Mouse (Mus musculus): ENCODE data around the gene Pagr1a. TPM values are rescaled to one million over a fixed set of nuclear protein-coding genes. Genes with fewer than 3 reads are reported as not detected.

Pagr1a gene
- polyA plus RNA-seq, 1 experiment from 2014 or later, result 59.7 TPM

GRCm38 (mm10) chr7:127026161-127026600 lies 9.0 kb upstream of the Pagr1a start:
- WGBS, result under 1% methylated on average over 39 of the region's 48 CpGs
- Histone ChIP-seq H3K27me3 (no peaks in the 10 kb centered on the region), H3K36me3 (peaks cover 38% of the 10 kb centered on the region), H3K9ac (peak overlapping the region; percentile 99), H3K4me2 (peak overlapping the region; percentile 94), H3K4me1 (replicated peaks) (peaks cover 47% of the 10 kb centered on the region), H3K9me3 (replicated peaks) (no peaks in the 10 kb centered on the region), H3K4me3 (peak overlapping the region; percentile 93), H3K27ac (peak overlapping the region; percentile 99)
- ATAC-seq (replicated peaks; ENCODE audit: insufficient number of reproducible peaks, insufficient read depth, low FRiP score, low read depth), result peak; percentile 14

- H3K4me2 ChIP-seq, result peak overlapping the region; percentile 94
- H3K9me3 ChIP-seq (replicated peaks), result no peaks in the 10 kb centered on the region
- ATAC-seq (replicated peaks; ENCODE audit: insufficient number of reproducible peaks, insufficient read depth, low FRiP score, low read depth), result no peak
- peaks cover 35% of the 10 kb centered on the region for H3K36me3 ChIP-seq
- under 1% methylated on average over 44 of the region's 65 CpGs for WGBS
- peak overlapping the region; percentile 99 for H3K9ac ChIP-seq
- peak overlapping the region; percentile 99 for H3K27ac ChIP-seq
- peak overlapping the region; percentile 93 for H3K4me3 ChIP-seq
- peaks cover 53% of the 10 kb centered on the region for H3K4me1 ChIP-seq (replicated peaks)
- H3K27me3 ChIP-seq, result no peaks in the 10 kb centered on the region
These were observed 8.5 kb upstream of the Pagr1a start for GRCm38 (mm10) chr7:127025556-127026160.

GRCm38 (mm10) chr7:127024755-127025555 lies 7.8 kb upstream of the Pagr1a start:
- Histone ChIP-seq H3K9ac (peak overlapping the region; percentile 99), H3K4me1 (replicated peaks) (peaks cover 60% of the 10 kb centered on the region), H3K36me3 (peaks cover 29% of the 10 kb centered on the region), H3K27me3 (no peaks in the 10 kb centered on the region), H3K4me2 (peak overlapping the region; percentile 94), H3K9me3 (replicated peaks) (no peaks in the 10 kb centered on the region), H3K27ac (peak overlapping the region; percentile 99), H3K4me3 (peak overlapping the region; percentile 93)
- ATAC-seq (replicated peaks; ENCODE audit: insufficient number of reproducible peaks, insufficient read depth, low FRiP score, low read depth), result peak; percentile 7; the same call in 1 of the 2 replicates
- WGBS, result 1% methylated on average over 30 of the region's 30 CpGs

DNA sequence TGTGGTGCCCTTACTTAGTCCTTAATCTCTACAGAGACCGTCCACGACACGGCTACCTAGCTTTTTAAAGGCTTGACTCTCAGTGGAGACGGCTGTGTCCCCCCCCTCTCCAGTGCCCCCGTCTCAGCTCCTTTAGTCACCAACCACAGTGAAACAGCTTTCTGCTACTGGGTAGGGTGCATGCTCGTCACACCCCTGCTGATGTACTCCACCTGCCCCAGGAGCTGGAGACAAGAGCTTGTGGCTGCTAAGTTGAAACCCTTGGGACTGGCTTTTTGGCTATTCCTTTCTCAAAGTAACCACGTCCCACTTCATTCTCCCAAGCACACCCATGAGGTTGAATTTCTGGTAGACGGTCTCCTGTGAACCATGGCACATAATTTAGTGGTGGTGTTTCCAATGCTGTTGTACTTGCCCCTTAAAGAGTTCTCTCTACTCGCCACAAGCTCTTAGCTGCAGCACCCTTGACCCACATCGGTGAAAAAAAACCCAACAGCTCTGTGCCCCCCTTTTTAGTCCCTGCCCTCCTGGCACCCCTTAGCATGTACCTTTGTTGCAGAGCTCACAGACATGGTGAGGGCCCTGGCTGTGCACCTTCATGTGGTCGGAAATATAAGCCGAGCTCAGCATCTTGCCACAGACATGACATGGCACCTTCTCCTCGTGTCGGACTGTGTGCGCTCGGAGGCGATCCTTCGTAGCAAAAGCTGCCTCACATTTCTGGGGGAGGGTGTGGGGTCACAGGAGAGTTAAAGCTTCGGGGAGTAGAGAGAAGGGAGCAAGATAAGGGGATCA lies 6.9 kb upstream of the Pagr1a start:
- ATAC-seq (replicated peaks; ENCODE audit: insufficient number of reproducible peaks, insufficient read depth, low FRiP score, low read depth), result no peak
- Histone ChIP-seq H3K4me2 (peak overlapping the region; percentile 94), H3K27ac (peak overlapping the region; percentile 99), H3K36me3 (peaks cover 24% of the 10 kb centered on the region), H3K9me3 (replicated peaks) (no peaks in the 10 kb centered on the region), H3K4me1 (replicated peaks) (peaks cover 67% of the 10 kb centered on the region), H3K9ac (peak overlapping the region; percentile 99), H3K27me3 (no peaks in the 10 kb centered on the region), H3K4me3 (peak overlapping the region; percentile 93)
- 19% methylated on average over 19 of the region's 19 CpGs for WGBS

DNA sequence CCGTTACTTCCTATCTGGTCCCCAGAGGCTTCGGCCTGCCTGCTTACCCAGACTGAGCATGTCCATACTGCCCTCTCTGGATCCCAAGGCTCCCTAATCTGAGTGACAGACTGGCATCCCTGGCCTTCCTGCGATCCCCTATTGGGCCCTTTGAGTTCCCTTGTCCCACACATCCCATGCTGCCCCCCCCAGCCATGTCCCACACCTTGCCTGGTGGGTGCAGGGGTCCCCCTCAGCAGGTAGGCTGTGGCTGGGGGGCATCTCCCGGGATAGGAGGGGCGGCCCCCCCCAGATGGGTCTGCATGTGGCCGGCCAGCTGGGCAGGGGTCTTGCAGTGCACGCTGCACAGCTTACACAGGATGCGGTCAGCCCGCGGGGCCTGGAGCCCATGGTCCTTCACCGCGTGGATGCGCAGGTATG lies 6.1 kb upstream of the Pagr1a start:
- H3K27ac ChIP-seq, result peak overlapping the region; percentile 48; the same call in 1 of the 2 replicates
- H3K4me1 ChIP-seq (replicated peaks), result peaks cover 67% of the 10 kb centered on the region
- peaks cover 20% of the 10 kb centered on the region for H3K36me3 ChIP-seq
- H3K4me3 ChIP-seq, result peak overlapping the region; percentile 93
- peak overlapping the region; percentile 99 for H3K9ac ChIP-seq
- no peaks in the 10 kb centered on the region for H3K9me3 ChIP-seq (replicated peaks)
- no peaks in the 10 kb centered on the region for H3K27me3 ChIP-seq
- no peak for ATAC-seq (replicated peaks; ENCODE audit: insufficient number of reproducible peaks, insufficient read depth, low FRiP score, low read depth)
- H3K4me2 ChIP-seq, result peak overlapping the region; percentile 94
- WGBS, result 75% methylated on average over 13 of the region's 13 CpGs

- Histone ChIP-seq H3K4me2 (peak overlapping the region; percentile 94), H3K9me3 (replicated peaks) (no peaks in the 10 kb centered on the region), H3K9ac (peak overlapping the region; percentile 99; the same call in 1 of the 2 replicates), H3K27me3 (no peaks in the 10 kb centered on the region), H3K27ac (peak overlapping the region; percentile 48; the same call in 1 of the 2 replicates), H3K36me3 (peaks cover 20% of the 10 kb centered on the region), H3K4me1 (replicated peaks) (peaks cover 64% of the 10 kb centered on the region), H3K4me3 (peak overlapping the region; percentile 93)
- 84% methylated on average over 7 of the region's 7 CpGs for WGBS
- no peak for ATAC-seq (replicated peaks; ENCODE audit: insufficient number of reproducible peaks, insufficient read depth, low FRiP score, low read depth)
These were observed 5.5 kb upstream of the Pagr1a start for GRCm38 (mm10) chr7:127022528-127023271.

- H3K4me1 ChIP-seq (replicated peaks), result peaks cover 66% of the 10 kb centered on the region
- peaks cover 20% of the 10 kb centered on the region for H3K36me3 ChIP-seq
- no peaks in the 10 kb centered on the region for H3K27me3 ChIP-seq
- peak overlapping the region; percentile 66 for H3K9ac ChIP-seq
- H3K9me3 ChIP-seq (replicated peaks), result no peaks in the 10 kb centered on the region
- 49% methylated on average over 5 of the region's 5 CpGs for WGBS
- H3K4me2 ChIP-seq, result peak overlapping the region; percentile 82
- ATAC-seq (replicated peaks; ENCODE audit: insufficient number of reproducible peaks, insufficient read depth, low FRiP score, low read depth), result no peak
- peak overlapping the region; percentile 53 for H3K4me3 ChIP-seq
- peak overlapping the region; percentile 44 for H3K27ac ChIP-seq
These were observed 4.7 kb upstream of the Pagr1a start for GRCm38 (mm10) chr7:127021563-127022527.

DNA sequence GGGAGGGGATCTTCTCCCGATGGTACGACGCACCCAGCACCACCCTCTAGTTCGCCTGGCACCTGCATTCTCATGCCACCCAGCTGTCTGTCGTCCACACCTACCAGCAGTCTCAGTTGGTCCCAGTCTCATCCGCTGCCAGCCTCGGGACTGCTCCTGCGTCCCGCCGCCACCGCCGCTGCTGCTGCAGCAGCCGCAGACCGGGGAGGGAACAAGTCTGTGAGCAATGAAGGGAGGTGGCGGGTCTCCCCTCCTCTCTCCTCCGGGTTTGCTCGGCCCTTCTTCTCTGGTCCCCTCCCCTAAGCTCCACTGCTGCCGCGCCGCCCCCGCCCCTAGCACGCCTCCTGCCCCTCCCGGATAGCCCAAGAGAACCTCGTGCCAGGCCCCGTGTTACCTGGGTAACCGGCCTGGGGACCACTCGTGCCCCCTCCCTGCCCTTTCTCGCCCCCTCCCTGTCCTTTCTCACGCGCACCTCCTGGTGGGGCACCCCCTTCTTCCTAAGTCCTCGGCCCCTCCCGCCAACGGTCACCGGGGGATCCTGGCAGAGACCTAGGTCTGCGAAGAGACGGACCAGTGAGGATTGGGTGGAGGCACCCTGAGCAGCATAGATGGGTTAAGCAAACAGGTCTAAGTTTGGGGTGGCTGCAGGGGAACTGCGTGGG lies 3.9 kb upstream of the Pagr1a start, which contains the start of the genes Gm42742 and Prrt2:
TSS of gene Gm42742 (minus strand) at position 197 of the 662 bp plus-strand sequence.
TSS of gene Prrt2 (minus strand) at position 311 of the 662 bp plus-strand sequence.
- peaks cover 68% of the 10 kb centered on the region for H3K4me1 ChIP-seq (replicated peaks)
- peaks cover 20% of the 10 kb centered on the region for H3K36me3 ChIP-seq
- no peak for ATAC-seq (replicated peaks; ENCODE audit: insufficient number of reproducible peaks, insufficient read depth, low FRiP score, low read depth)
- no peaks in the 10 kb centered on the region for H3K9me3 ChIP-seq (replicated peaks)
- H3K27ac ChIP-seq, result peak within 1 kb of the TSS; percentile 44
- peak within 1 kb of the TSS; percentile 53 for H3K4me3 ChIP-seq
- peak within 1 kb of the TSS; percentile 82 for H3K4me2 ChIP-seq
- WGBS, result 1% methylated on average over 37 of the region's 37 CpGs
- H3K9ac ChIP-seq, result peak within 1 kb of the TSS; percentile 66
- H3K27me3 ChIP-seq, result no peaks in the 10 kb centered on the region

GRCm38 (mm10) chr7:127020491-127020890 lies 3.3 kb upstream of the Pagr1a start:
- Histone ChIP-seq H3K4me3 (peak overlapping the region; percentile 53), H3K4me2 (peak overlapping the region; percentile 82), H3K9me3 (replicated peaks) (no peaks in the 10 kb centered on the region), H3K36me3 (peaks cover 20% of the 10 kb centered on the region), H3K27ac (peak overlapping the region; percentile 44; the same call in 1 of the 2 replicates), H3K4me1 (replicated peaks) (peaks cover 74% of the 10 kb centered on the region), H3K27me3 (no peaks in the 10 kb centered on the region), H3K9ac (peak overlapping the region; percentile 66)
- WGBS, result 49% methylated on average over 5 of the region's 5 CpGs
- no peak for ATAC-seq (replicated peaks; ENCODE audit: insufficient number of reproducible peaks, insufficient read depth, low FRiP score, low read depth)
